Mouse (Mus musculus) mouse embryonic stem cell (cell line): ENCODE data around the gene Syt8.

Source experiments
- in situ Hi-C, 2 experiments: fragments of 300-500 bp; cut with MboI; formaldehyde crosslinking; loops; 1 replicate in 1 of 2; 3 replicates in 1 of 2; pipeline ENCODE4 v1.14.3; 2019 to 2020; ENCODE audit warnings: low sequenced_read_pairs in 2 of 2, low pct_unique_long_range_greater_than_20kb in 1 of 2, mixed read lengths in 1 of 2; ENCODE audit not compliant: unreplicated experiment in 1 of 2

Syt8 gene

GRCm38 (mm10) chr7:142440657-142441114 is 6.0 kb downstream of the Syt8 start:
- in situ Hi-C loops = no loop called here

- in situ Hi-C loops = no loop called here
Measured at GRCm38 (mm10) chr7:142441585-142441984, 6.9 kb downstream of the Syt8 start, which contains the start of gene Tnni2. Tnni2 (plus strand) TSS chr7:142441808.

- in situ Hi-C loops = no loop called here
Measured at GRCm38 (mm10) chr7:142442081-142442907, 7.6 kb downstream of the Syt8 start.

- in situ Hi-C loops = no loop called here
Measured at GRCm38 (mm10) chr7:142442908-142443420, 8.3 kb downstream of the Syt8 start.

GRCm38 (mm10) chr7:142443474-142443873 is 8.8 kb downstream of the Syt8 start:
- in situ Hi-C loops = no loop called here

GRCm38 (mm10) chr7:142444171-142444570 is 9.5 kb downstream of the Syt8 start:
- in situ Hi-C loops = no loop called here

- in situ Hi-C loops = no loop called here
Measured at GRCm38 (mm10) chr7:142445324-142445723, 10.7 kb downstream of the Syt8 start.

- in situ Hi-C loops = no loop called here
Measured at GRCm38 (mm10) chr7:142446264-142446663, 11.6 kb downstream of the Syt8 start.

- in situ Hi-C loops = no loop called here
Measured at GRCm38 (mm10) chr7:142449038-142449617, 14.5 kb downstream of the Syt8 start.

GRCm38 (mm10) chr7:142454706-142455105 is 20.1 kb downstream of the Syt8 start:
- in situ Hi-C loops = no loop called here

GRCm38 (mm10) chr7:142455251-142455650 is 20.6 kb downstream of the Syt8 start:
- in situ Hi-C loops = no loop called here

- in situ Hi-C loops = no loop called here
Measured at GRCm38 (mm10) chr7:142456806-142457205, 22.2 kb downstream of the Syt8 start.

GRCm38 (mm10) chr7:142457227-142457811 is 22.7 kb downstream of the Syt8 start:
- in situ Hi-C loops = no loop called here

- in situ Hi-C loops = no loop called here
Measured at GRCm38 (mm10) chr7:142458026-142458425, 23.4 kb downstream of the Syt8 start.

GRCm38 (mm10) chr7:142458676-142459298 is 24.1 kb downstream of the Syt8 start:
- in situ Hi-C loops = no loop called here

- in situ Hi-C loops = no loop called here
Measured at GRCm38 (mm10) chr7:142459299-142459691, 24.6 kb downstream of the Syt8 start.

GRCm38 (mm10) chr7:142460636-142461077 is 26.0 kb downstream of the Syt8 start, which contains the start of gene Lsp1:
Lsp1 (plus strand) TSS chr7:142460809.
- in situ Hi-C loops = no loop called here

- in situ Hi-C loops = no loop called here
Measured at GRCm38 (mm10) chr7:142461446-142461845, 26.8 kb downstream of the Syt8 start.

GRCm38 (mm10) chr7:142462190-142462589 is 27.5 kb downstream of the Syt8 start:
- in situ Hi-C loops = no loop called here
